Mouse (Mus musculus) hindbrain, postnatal 0 days (tissue): Measurements from ENCODE around the gene Flvcr2. TPM values are rescaled to one million over a fixed set of nuclear protein-coding genes. Genes with fewer than 3 reads are reported as not detected.

Source experiments
- ATAC-seq: fragments of 200-750 bp; cut with Nextera tagmentation; 2 replicates; pipeline ENCODE4 v1.8.0; 2017; ENCODE audit warnings: mild to moderate bottlenecking, moderate TSS enrichment, moderate library complexity
- DNase-seq: peaks from one replicate; pipeline ENCODE4 v3.0.0-alpha.2; 2015; ENCODE audit warnings: low spot score
- H3K27ac ChIP-seq: fragments of 300-500 bp; sonication (generic); 2 replicates; pipeline ENCODE4 v1.5.1; 2014; ENCODE audit warnings: mild to moderate bottlenecking
- H3K27me3 ChIP-seq: fragments of 300-500 bp; sonication (generic); 2 replicates; pipeline ENCODE4 v1.6.1; 2014; ENCODE audit warnings: low read length, mixed read lengths; ENCODE audit not compliant: insufficient read depth
- H3K36me3 ChIP-seq: fragments of 300-500 bp; sonication (generic); 2 replicates; pipeline ENCODE4 v1.6.1; 2014; ENCODE audit warnings: low read length, mixed read lengths; ENCODE audit not compliant: insufficient read depth
- H3K4me1 ChIP-seq: fragments of 300-500 bp; sonication (generic); 2 replicates; pipeline ENCODE4 v1.6.1; 2014; ENCODE audit warnings: antibody characterized with exemption, low read length, mixed read lengths; ENCODE audit not compliant: insufficient read depth
- H3K4me2 ChIP-seq: fragments of 300-500 bp; sonication (generic); 2 replicates; pipeline ENCODE4 v1.6.1; 2014; ENCODE audit warnings: low read depth, mild to moderate bottlenecking, low read length, moderate library complexity, mixed read lengths
- H3K4me3 ChIP-seq: fragments of 300-500 bp; sonication (generic); 2 replicates; pipeline ENCODE4 v1.5.1; 2014; ENCODE audit warnings: low read length
- H3K9ac ChIP-seq: fragments of 300-500 bp; sonication (generic); replicated peaks from 2 replicates; pipeline ENCODE4 v1.6.1; 2014; ENCODE audit warnings: mild to moderate bottlenecking, low read length, moderate library complexity, mixed read lengths
- H3K9me3 ChIP-seq: fragments of 300-500 bp; sonication (generic); 2 replicates; pipeline ENCODE4 v1.6.1; 2016; ENCODE audit warnings: low read length, mixed read lengths
- CTCF ChIP-seq: IDR thresholded peaks from 2 replicates; pipeline ENCODE4 v1.5.1; 2016; ENCODE audit warnings: antibody characterized with exemption, control low read depth, low read depth
- WGBS: fragments of 180-500 bp; shearing (Covaris S2); extraction: QIAGEN DNeasy Blood & Tissue Kit; methylation state at CpG from one replicate; pipeline ENCODE4 v1.1.7; 2014; 5-methylcytosine and 5-hydroxymethylcytosine counted together
- polyA plus RNA-seq: library from polyadenylated mRNA; unstranded; fragments of >200 nt; fragmentation: Nextera tagmentation; extraction: Ambion mirVana; gene quantifications from 2 replicates; pipeline ENCODE4 v1.2.1, GENCODE M21; 2015
- total RNA-seq: library from RNA; depleted of rRNA; stranded (reverse); fragments of >200 nt; gene quantifications from 2 replicates; pipeline ENCODE4 v1.2.3, GENCODE M21; 2014

Flvcr2 gene
- total and polyA plus RNA-seq, 2 experiments from 2014 or later = 4.3 to 9.5 TPM

DNA sequence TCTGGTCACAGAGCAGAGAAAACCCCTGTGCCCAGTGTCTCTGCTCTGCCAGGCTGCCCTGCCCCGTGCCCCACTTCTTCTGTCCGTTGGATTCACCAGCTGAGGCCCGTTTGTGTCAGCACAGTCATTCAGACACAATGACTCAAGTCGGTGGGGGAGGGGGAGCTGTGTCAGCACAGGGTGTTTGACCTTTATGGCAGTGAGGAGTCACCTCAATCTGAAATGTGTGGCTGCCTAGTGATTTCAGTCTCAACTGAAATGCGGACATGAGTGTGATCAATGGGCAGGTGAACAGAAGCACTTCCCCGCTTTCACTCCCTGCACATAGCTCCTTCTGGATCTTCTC, 16.4 kb upstream of the Flvcr2 start:
- H3K4me1 ChIP-seq = no peaks in the 10 kb centered on the region
- H3K9me3 ChIP-seq = no peaks in the 10 kb centered on the region
- ATAC-seq (no peak), DNase-seq (no peak)
- H3K4me2 ChIP-seq = no peak overlapping the region
- H3K4me3 ChIP-seq = no peak overlapping the region
- 62% methylated on average over 6 of the region's 6 CpGs for WGBS
- H3K9ac ChIP-seq = no peak overlapping the region
- H3K36me3 ChIP-seq = no peaks in the 10 kb centered on the region
- H3K27ac ChIP-seq = no peak overlapping the region
- no peaks in the 10 kb centered on the region for H3K27me3 ChIP-seq
- no peak for TF ChIP-seq CTCF

- no peaks in the 10 kb centered on the region for H3K4me1 ChIP-seq
- no peak overlapping the region for H3K4me3 ChIP-seq
- H3K27me3 ChIP-seq = no peaks in the 10 kb centered on the region
- H3K27ac ChIP-seq = no peak overlapping the region
- no peak for TF ChIP-seq CTCF
- WGBS = 73% methylated on average over 2 of the region's 2 CpGs
- H3K36me3 ChIP-seq = no peaks in the 10 kb centered on the region
- H3K4me2 ChIP-seq = no peak overlapping the region
- ATAC-seq = no peak
- no peak for DNase-seq
- no peaks in the 10 kb centered on the region for H3K9me3 ChIP-seq
- H3K9ac ChIP-seq = no peak overlapping the region
Observed at GRCm38 (mm10) chr12:85736203-85736602, 10.1 kb upstream of the Flvcr2 start.

DNA sequence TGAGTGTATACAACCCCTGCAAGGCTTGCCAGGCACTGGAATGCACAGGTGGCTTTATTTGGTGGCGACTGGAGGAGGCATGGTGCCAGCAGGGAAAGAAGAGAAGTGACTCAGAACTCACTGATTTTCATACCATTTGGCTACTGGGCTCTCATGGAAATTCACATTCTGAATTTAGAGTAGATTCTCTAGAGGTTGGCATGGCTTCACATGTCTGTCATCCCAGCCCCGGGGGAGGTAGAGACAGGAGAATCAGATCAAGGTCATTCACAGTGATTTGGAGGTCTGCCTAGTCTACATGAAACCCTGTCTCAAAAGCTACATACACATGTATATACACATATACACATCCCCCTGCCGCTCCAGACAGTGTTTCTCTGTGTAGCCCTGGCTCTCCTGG, 9.4 kb upstream of the Flvcr2 start:
- no peak for ATAC-seq
- DNase-seq = no peak
- no peak overlapping the region for H3K9ac ChIP-seq
- no peaks in the 10 kb centered on the region for H3K4me1 ChIP-seq
- no peak for TF ChIP-seq CTCF
- H3K4me3 ChIP-seq = no peak overlapping the region
- H3K27ac ChIP-seq = no peak overlapping the region
- no peaks in the 10 kb centered on the region for H3K27me3 ChIP-seq
- WGBS = 79% methylated on average over 3 of the region's 3 CpGs
- H3K4me2 ChIP-seq = no peak overlapping the region
- H3K9me3 ChIP-seq = no peaks in the 10 kb centered on the region
- H3K36me3 ChIP-seq = no peaks in the 10 kb centered on the region

DNA sequence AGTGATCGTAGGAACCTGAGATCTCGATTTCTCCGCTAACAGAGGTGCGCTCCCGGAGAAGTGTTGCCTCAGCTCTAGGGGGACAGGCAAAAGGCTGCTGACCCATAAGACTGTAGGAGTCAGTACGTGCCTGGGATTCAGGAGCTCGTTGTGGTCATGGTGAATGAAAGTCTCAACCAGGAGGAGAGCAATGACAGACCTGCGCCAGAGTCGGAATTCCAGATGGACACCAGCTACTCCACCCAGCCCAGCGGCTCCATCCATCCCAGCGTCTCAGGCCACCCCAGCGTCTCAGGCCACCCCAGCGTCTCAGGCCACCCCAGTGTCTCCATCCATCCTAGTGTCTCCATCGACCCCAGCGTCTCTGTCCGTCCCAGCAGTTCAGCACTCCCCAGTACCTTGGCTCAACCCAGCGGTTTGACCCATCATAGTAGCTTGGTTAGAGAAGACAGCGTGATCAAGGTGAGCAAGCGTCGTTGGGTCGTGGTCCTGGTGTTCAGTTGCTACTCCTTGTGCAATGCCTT, 419 bp downstream of the Flvcr2 start:
- peaks cover 8% of the 10 kb centered on the region for H3K4me1 ChIP-seq
- TF ChIP-seq CTCF = no peak
- peak overlapping the region; percentile 95 for H3K4me2 ChIP-seq
- no peak for DNase-seq
- no peaks in the 10 kb centered on the region for H3K9me3 ChIP-seq
- no peak overlapping the region for H3K27ac ChIP-seq
- 18% methylated on average over 21 of the region's 21 CpGs for WGBS
- H3K4me3 ChIP-seq = peak overlapping the region; percentile 42
- peak; percentile 18; the same call in 1 of the 2 replicates for ATAC-seq
- H3K27me3 ChIP-seq = no peaks in the 10 kb centered on the region
- H3K9ac ChIP-seq = 0 out of 2 replicates have a peak overlapping the region, but pooled peaks have one; percentile 21
- H3K36me3 ChIP-seq = no peaks in the 10 kb centered on the region

- Histone ChIP-seq H3K9ac (no peak overlapping the region), H3K4me3 (0 out of 2 replicates have a peak overlapping the region, but pooled peaks have one; percentile 42), H3K4me1 (peaks cover 8% of the 10 kb centered on the region), H3K36me3 (no peaks in the 10 kb centered on the region), H3K27ac (no peak overlapping the region), H3K27me3 (no peaks in the 10 kb centered on the region), H3K4me2 (peak overlapping the region; percentile 95; the same call in 1 of the 2 replicates), H3K9me3 (no peaks in the 10 kb centered on the region)
- 92% methylated on average over 10 of the region's 10 CpGs for WGBS
- no peak for DNase-seq
- no peak for ATAC-seq
- TF ChIP-seq CTCF = no peak
Observed at GRCm38 (mm10) chr12:85747343-85747742, 1.0 kb downstream of the Flvcr2 start.

GRCm38 (mm10) chr12:85749861-85750260, 3.5 kb downstream of the Flvcr2 start:
- ATAC-seq (no peak), DNase-seq (no peak)
- H3K27me3 ChIP-seq = no peaks in the 10 kb centered on the region
- no peak overlapping the region for H3K4me2 ChIP-seq
- H3K4me1 ChIP-seq = peaks cover 8% of the 10 kb centered on the region
- H3K36me3 ChIP-seq = no peaks in the 10 kb centered on the region
- H3K9ac ChIP-seq = no peak overlapping the region
- H3K4me3 ChIP-seq = no peak overlapping the region
- H3K9me3 ChIP-seq = no peaks in the 10 kb centered on the region
- no peak for TF ChIP-seq CTCF
- H3K27ac ChIP-seq = no peak overlapping the region
- 89% methylated on average over 9 of the region's 9 CpGs for WGBS

- DNase-seq = no peak
- WGBS = 88% methylated on average over 6 of the region's 6 CpGs
- Histone ChIP-seq H3K4me1 (no peaks in the 10 kb centered on the region), H3K4me2 (no peak overlapping the region), H3K27ac (no peak overlapping the region), H3K27me3 (no peaks in the 10 kb centered on the region), H3K9ac (no peak overlapping the region), H3K36me3 (no peaks in the 10 kb centered on the region), H3K9me3 (no peaks in the 10 kb centered on the region), H3K4me3 (no peak overlapping the region)
- no peak for ATAC-seq
- TF ChIP-seq CTCF = no peak
Observed at GRCm38 (mm10) chr12:85752116-85752515, 5.8 kb downstream of the Flvcr2 start.
